Mouse (Mus musculus) c-Kit-positive CD71-positive TER-119-negative erythroid progenitor cells, embryonic 14.5 days (primary cell): Measurements from ENCODE around the gene Itga11.
"Not testable (repeated sequence)": the region's sequence is repeated elsewhere in the genome, so short reads cannot be mapped to it uniquely, and the experiment has no call there.

Source experiments
- DNase-seq: peaks from one replicate; pipeline ENCODE4 v3.0.0-alpha.2; 2013; ENCODE audit warnings: low read depth

Itga11 gene

GRCm38 (mm10) chr9:62677641-62678549 lies at the start of gene Itga11:
Gene Itga11 (plus strand): TSS chr9:62677826.
- DNase-seq: no peak

DNA sequence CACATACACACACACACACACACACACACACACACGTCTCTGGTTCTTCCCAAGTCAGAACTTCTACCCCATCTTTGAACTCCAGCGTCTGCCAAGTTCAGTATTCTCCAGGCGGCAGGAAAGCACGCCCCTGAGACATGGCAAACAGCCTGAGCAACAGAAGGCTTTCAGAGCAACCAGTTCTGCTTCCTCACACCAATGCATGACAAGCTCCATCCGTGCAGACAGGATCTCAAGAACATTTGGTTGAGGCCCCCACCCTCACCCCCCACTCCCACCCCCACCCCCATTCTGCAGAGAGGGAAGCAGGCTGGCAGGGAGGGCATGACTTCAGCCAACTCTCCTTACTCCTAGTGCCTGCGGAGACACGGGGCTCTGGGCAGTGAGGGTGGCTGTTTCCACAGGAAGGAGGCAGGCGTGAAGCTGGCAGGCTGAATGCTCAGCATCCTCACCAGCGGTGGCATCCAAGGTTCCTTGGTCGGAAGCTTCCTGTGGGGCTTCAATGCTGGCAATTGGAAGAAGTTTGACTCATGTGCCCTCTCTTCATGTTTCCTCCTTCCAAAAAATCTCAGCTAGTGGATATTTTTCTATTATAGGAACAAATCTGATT lies 46.9 kb upstream of the Itga11 start:
- no peak for DNase-seq

DNA sequence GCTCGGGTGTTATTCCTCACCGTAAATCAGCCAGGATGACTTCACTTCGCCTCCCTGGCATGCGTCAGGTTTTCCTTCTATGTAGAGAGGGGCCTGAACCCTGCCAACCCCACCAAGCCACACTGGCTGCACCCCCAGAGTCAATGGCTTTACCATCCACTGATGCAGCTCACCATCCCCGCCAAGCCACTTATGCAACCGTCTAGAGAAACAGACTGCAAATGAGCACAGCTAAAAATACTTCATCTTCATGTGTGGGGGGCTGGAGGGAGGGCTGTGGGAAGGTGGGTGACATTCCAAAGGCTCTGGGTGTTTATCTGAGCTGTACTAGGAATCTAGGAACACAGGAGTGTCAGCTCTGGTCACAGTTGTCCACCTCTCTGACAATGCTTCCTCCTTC lies 45.2 kb upstream of the Itga11 start:
- no peak for DNase-seq

- no peak for DNase-seq
These were observed 39.6 kb upstream of the Itga11 start for GRCm38 (mm10) chr9:62638045-62638444.

GRCm38 (mm10) chr9:62639686-62640085 lies 37.9 kb upstream of the Itga11 start:
- no peak for DNase-seq

- no peak for DNase-seq
These were observed 37.4 kb upstream of the Itga11 start for GRCm38 (mm10) chr9:62640188-62640587.

DNA sequence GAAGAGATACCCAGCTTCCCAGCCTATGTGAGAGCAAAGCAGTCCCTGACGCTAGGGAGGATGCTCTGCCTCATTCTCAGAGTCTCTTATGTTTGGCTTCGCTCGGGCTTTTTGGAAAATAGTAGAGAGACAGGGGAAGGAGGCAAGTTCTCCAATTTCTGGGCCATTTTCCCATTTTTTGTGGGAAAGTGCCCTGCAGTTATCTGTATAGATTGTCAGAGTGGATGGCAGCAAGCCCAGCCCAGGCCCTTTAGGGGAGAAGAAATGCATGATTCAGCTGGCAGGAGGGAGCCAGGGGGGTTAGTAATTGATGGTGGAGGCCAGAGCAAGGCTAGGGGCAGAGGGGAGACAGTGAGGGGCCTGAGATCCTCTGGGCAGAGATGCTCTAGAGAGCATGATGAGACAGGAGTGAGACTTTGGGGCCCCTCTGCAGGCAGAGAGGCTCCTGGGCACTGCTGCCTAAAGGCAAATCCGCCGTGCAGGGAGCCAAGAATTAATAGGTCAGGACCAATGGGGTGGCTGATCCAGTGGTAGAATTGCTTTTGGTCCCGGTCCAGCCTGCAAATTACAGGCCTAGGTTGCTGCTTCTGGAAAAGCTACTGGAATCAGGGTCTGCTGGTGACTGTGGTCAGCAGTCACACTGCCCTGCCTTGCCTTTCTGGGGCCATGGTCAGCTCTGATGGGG lies 31.8 kb upstream of the Itga11 start:
- no peak for DNase-seq

GRCm38 (mm10) chr9:62646721-62647183 lies 30.9 kb upstream of the Itga11 start:
- DNase-seq: no peak

DNA sequence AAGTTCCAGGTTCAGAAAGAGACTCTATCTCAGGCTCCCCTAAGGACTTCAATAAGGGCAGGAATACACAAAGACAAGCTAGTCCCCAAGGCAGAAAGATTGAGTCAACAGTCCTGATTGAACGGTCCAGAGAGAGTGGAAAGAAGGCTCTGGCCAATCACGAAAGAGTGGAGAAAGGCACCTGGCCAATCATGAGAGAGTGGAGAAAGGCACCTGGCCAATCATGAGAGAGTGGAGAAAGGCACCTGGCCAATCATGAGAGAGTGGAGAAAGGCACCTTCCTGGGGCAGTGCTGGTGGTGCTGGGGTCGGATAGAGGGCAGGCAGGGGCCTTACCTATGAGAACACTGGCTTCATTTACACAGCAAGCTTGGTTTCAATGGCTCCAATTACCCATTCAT lies 28.2 kb upstream of the Itga11 start:
- no peak for DNase-seq

GRCm38 (mm10) chr9:62650764-62651163 lies 26.9 kb upstream of the Itga11 start:
- no peak for DNase-seq

DNA sequence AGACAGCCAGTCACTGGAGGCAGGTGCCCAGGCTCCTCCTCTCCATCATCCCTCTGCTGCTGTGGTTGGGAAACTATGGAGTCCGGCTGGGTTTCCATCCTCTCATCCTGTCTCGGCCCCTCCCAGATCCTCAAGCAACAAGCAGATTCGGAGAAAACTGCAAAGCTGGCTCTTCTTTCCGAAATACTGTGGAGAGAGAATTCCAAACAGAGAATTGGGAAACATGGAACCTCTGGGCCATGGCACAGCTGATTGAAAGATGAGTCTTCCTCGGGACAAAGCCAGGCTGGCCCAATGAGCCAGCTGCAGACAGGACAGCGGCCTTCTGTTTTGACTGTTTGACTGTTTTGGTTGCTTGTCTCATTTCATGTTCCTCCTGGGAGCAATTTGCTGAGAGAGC lies 23.3 kb upstream of the Itga11 start:
- DNase-seq: no peak

DNA sequence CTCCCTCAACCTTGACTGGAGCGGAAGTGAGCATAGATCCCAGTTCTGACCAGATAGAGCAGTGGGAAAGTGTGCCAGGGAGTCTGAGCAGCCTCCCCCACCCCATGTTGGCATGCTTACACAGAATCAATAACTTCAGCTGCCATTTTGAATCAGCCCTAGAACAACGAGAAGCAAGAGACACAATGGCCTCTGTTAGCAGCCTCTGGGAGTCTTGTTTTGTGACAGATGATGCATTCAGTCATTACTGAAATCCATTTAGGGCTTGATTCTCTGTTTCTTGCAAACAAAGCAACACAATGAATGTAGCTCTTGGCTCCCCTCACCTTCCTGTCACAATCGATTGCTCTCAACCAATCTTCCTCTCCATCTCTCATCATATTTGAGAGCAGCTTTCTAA lies 19.6 kb upstream of the Itga11 start:
- DNase-seq: no peak

DNA sequence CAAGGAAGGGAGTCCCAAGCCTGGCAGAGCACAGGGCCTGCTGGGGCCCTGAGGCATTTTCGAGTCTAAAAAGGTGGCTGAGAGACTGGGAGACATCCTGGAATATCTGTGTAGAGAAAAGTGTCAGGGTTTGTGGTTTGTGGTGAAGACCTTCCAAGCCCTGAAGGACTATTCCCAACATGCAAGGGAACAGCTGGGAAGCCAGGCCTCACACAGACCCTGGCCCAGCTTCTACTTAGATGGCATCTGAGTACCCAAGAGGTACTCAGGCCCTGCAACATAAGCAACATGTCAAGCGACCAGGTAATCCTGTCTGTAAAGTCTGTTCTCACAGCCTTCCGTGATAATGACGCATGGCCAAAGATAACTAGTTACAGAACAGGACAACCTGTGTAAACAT lies 18.6 kb upstream of the Itga11 start:
- DNase-seq: no peak

DNA sequence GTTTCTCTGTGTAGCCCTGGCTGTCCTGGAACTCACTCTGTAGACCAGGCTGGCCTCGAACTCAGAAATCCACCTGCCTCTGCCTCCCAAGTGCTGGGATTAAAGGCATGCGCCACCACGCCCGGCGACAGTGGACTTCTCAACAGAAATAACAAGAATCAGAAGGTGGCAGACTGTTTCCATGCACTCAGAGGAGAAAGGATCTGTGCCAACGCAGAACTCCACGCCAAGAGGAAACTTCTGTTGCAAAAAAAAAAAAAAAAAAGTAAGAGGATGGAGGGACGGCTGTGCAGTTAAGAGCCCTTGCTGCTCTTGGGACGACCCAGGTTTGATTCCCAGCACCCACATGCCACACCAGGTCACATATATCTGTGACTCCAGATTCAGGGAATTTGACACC lies 16.7 kb upstream of the Itga11 start:
- not testable (repeated sequence) for DNase-seq

DNA sequence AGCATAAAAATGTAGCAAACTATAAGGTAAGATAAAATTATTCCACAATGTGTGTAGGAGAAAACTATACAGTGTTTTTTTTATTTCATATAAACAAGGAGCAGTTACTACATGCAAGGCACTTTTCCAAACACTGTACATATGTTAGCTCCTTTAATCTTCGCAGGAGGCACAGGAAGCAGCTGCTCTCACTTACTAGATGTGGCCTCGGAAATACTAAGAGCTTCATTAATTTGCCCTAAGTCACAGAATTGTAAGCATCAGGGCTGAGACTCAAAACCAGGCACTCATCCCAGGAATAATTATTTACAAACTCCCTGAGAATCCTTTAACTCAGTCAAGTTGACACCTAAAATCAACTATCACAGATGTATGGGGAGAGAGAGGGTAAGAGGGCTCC lies 14.2 kb upstream of the Itga11 start:
- no peak for DNase-seq

- DNase-seq: no peak
These were observed 13.4 kb upstream of the Itga11 start for GRCm38 (mm10) chr9:62664115-62664725.

DNA sequence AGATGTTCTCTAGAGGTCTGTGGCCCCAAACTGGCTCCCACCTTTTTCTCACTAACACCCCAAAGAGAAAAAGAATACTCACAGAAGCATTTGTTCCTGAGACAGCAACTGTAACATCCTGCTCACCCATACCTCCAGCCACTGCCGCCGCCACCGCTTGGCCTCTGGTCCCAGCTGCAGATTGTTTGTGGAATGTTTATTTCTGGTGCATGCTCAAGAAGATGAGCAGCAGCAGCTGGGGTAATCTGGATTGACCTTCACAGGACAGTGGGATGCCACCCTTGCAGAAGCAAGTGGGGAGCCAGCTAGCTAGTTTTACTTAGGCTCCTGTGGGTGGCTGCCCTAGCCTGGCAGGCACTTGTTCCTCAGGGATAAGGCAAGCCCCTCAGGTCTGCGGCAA lies 11.7 kb upstream of the Itga11 start:
- no peak for DNase-seq

GRCm38 (mm10) chr9:62668503-62668902 lies 9.1 kb upstream of the Itga11 start:
- no peak for DNase-seq

DNA sequence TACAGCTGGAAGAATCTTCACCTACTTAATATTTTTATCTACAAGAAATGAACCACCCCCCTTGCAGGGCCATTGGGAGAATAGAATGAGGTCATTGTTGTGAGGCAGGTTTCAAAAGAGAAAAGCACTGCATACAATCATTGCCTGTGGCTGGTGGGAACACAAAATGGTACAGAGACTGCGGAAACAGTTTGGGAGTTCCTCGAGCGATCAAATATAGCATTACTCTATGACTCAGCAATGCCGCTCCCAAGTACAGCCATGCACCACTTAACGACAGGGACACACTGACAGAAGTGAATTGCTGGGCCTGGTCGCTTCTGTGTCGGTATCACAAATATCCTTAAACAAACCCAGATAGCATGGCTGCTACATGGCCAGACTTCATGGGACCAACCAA lies 4.4 kb upstream of the Itga11 start:
- DNase-seq: no peak

DNA sequence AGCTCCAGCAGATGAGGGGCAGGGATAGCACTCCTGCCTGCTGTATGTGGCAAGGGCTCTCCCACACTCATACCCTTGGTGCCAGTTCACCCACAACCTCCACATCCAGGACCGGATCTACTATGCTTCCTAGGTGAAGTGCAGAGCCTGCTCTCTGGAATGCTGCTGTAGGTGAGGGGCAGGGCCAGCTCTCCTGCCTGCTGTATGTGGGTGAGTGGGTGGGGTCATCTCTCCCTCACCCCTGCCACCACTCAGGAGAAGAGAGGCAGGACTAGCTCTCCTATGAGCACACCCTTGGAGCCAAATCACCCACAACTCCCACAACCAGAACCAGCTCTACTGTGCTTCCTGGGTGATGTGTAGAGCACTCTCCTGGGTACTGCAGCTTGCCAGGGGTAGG lies 2.5 kb upstream of the Itga11 start:
- DNase-seq: no peak

DNA sequence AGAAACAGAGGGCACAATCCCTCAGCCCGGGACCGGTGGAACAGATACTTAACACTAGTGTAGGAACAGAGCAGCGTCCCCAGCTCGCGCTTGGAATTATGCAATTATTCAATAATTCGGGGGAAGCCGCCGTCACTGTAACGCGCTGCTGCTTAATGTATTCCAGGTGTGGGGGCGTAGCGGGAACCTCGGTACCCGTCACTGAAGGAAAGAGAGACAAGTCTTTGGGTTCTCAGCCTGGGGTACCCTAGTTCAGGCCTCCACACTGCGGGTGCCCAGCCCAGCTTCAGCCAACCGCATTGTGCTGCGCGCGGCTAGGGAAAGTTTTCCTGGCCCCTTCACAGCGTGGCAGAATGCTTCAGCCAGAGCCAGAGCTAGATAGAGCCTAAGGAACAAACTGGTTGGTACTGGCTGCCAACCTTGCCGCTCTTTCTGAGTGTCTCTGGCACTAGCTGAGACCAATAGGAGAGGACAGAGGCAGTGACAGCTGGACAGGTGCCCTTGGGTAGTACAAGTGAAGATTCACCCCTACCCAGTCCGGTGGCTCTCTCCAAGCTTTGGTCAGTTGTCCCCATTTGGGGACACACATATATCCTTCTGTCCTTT lies 1.0 kb downstream of the Itga11 start:
- DNase-seq: no peak

DNA sequence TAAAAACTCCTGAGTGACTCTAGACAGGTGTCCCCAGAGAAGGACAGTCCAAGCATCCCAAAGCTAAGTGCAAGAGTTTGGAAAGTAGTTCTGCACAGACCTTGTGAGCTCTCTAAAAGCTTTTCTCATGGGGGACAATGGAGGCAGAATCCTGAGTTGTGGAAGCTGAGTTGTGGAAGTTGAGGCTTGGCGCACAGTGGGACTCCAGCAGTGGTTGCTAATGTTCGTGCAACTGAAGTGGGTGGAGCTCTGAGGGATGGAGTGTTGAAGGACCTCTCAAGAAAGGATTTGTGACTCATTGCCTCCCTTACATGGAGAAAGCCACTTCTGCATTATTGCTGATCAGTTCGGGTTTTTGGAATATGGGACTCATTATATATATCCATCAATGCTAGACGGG lies 1.8 kb downstream of the Itga11 start:
- DNase-seq: no peak
